Mouse (Mus musculus) heart, postnatal 10 days (tissue): ENCODE data around the gene Ccdc70. TPM values are rescaled to one million over a fixed set of nuclear protein-coding genes. Genes with fewer than 3 reads are reported as not detected.
"Not testable (repeated sequence)": the region's sequence is repeated elsewhere in the genome, so short reads cannot be mapped to it uniquely, and the experiment has no call there.

Experiments
- DNase-seq, 2 experiments: peaks; one replicate each; pipeline ENCODE4 v3.0.0; 2021
- intact Hi-C: fragments of 180-260 bp; cut with DNase I; formaldehyde crosslinking; loops from one replicate; pipeline ENCODE4 v1.15.1; 2025
- total RNA-seq, 2 experiments: library from RNA; stranded (reverse); gene quantifications; 2 replicates each; pipeline ENCODE4 v1.2.3; 2021

Ccdc70 gene
- not detected for total RNA-seq

GRCm38 (mm10) chr8:21969475-21969874 lies at the start of gene Ccdc70:
Gene Ccdc70 (plus strand): TSS chr8:21969775.
- DNase-seq = no peak
- intact Hi-C loops = no loop called here

GRCm38 (mm10) chr8:21930754-21931153 lies 38.8 kb upstream of the Ccdc70 start:
- DNase-seq, intact Hi-C loops: not testable (repeated sequence)

- intact Hi-C loops = no loop called here
- DNase-seq = no peak
These were observed 37.0 kb upstream of the Ccdc70 start, which contains the start of gene Defb15 for GRCm38 (mm10) chr8:21932610-21933009. Gene Defb15 (minus strand): TSS chr8:21932710.

GRCm38 (mm10) chr8:21938052-21938451 lies 31.5 kb upstream of the Ccdc70 start, which contains the start of gene Defb35:
Gene Defb35 (plus strand): TSS chr8:21938352.
- DNase-seq, intact Hi-C loops: not testable (repeated sequence)

- intact Hi-C loops = no loop called here
- no peak for DNase-seq
These were observed 23.1 kb upstream of the Ccdc70 start, which contains the start of gene Defb13 for GRCm38 (mm10) chr8:21946462-21946861. Gene Defb13 (plus strand): TSS chr8:21946762.

- intact Hi-C loops = no loop called here
- DNase-seq = no peak
These were observed 22.1 kb upstream of the Ccdc70 start for GRCm38 (mm10) chr8:21947311-21948017.

- DNase-seq = peak; percentile 11 to 15
- intact Hi-C loops = no loop called here
These were observed 14.3 kb upstream of the Ccdc70 start for GRCm38 (mm10) chr8:21955321-21955720.

GRCm38 (mm10) chr8:21956336-21956735 lies 13.2 kb upstream of the Ccdc70 start:
- intact Hi-C loops = no loop called here
- DNase-seq = no peak

- no peak for DNase-seq
- intact Hi-C loops = no loop called here
These were observed 11.2 kb upstream of the Ccdc70 start, which contains the start of gene Fam90a1a for GRCm38 (mm10) chr8:21958414-21958813. Gene Fam90a1a (plus strand): TSS chr8:21958714.

GRCm38 (mm10) chr8:21966646-21967045 lies 2.9 kb upstream of the Ccdc70 start:
- intact Hi-C loops = no loop called here
- no peak for DNase-seq

GRCm38 (mm10) chr8:21978193-21978592 lies 8.6 kb downstream of the Ccdc70 start:
- intact Hi-C loops = no loop called here
- DNase-seq = no peak

GRCm38 (mm10) chr8:21981664-21982337 lies 12.2 kb downstream of the Ccdc70 start:
- intact Hi-C loops = no loop called here
- DNase-seq = peak; percentile 8 to 15

GRCm38 (mm10) chr8:21992184-21992583 lies 22.6 kb downstream of the Ccdc70 start:
- intact Hi-C loops = loop anchor here (5.0 to 10.0 kb wide), 4 partner anchors 55 to 383 kb away; partner anchors contain the start of gene Nek3
- peak; percentile 48 to 64 for DNase-seq

GRCm38 (mm10) chr8:21995181-21995580 lies 25.6 kb downstream of the Ccdc70 start:
- DNase-seq = peak in 1 of 2 experiments; percentile 10
- intact Hi-C loops = loop anchor here (10.0 kb wide), 1 partner anchor 380 kb away; no protein-coding TSS in a partner anchor

GRCm38 (mm10) chr8:22004750-22005522 lies 35.4 kb downstream of the Ccdc70 start:
- no peak for DNase-seq
- intact Hi-C loops = no loop called here

GRCm38 (mm10) chr8:22006423-22006822 lies 36.8 kb downstream of the Ccdc70 start:
- intact Hi-C loops = no loop called here
- no peak for DNase-seq

GRCm38 (mm10) chr8:22009403-22009802 lies 39.8 kb downstream of the Ccdc70 start:
- DNase-seq = no peak
- intact Hi-C loops = no loop called here

GRCm38 (mm10) chr8:22013034-22013707 lies 43.6 kb downstream of the Ccdc70 start:
- DNase-seq = no peak
- intact Hi-C loops = no loop called here

- no peak for DNase-seq
- intact Hi-C loops = no loop called here
These were observed 48.2 kb downstream of the Ccdc70 start for GRCm38 (mm10) chr8:22017731-22018130.

GRCm38 (mm10) chr8:22019498-22019897 lies 49.9 kb downstream of the Ccdc70 start:
- intact Hi-C loops = no loop called here
- no peak for DNase-seq
